Mouse (Mus musculus) CH12.LX (cell line): ENCODE measurements around the gene Rps27rt.

Experiments
- CTCF ChIP-seq, 2 experiments: IDR thresholded peaks in 1 of 2; conservative IDR thresholded peaks in 1 of 2; 2 replicates each; pipeline ENCODE4 v1.5.1; 2011 to 2012; ENCODE audit warnings: low read depth in 2 of 2, low read length in 2 of 2, improper control_type of control experiment in 1 of 2, inconsistent platforms in 1 of 2, mild to moderate bottlenecking in 1 of 2, moderate library complexity in 1 of 2
- EP300 ChIP-seq: IDR thresholded peaks from 2 replicates; pipeline ENCODE4 v1.6.1; 2011; ENCODE audit warnings: low read length, improper control_type of control experiment
- HCFC1 ChIP-seq: IDR thresholded peaks from 2 replicates; pipeline ENCODE4 v1.6.1; 2012; ENCODE audit warnings: low read depth, mild to moderate bottlenecking, inconsistent platforms, low read length, improper control_type of control experiment
- POLR2A ChIP-seq: IDR thresholded peaks from 2 replicates; pipeline ENCODE4 v1.6.1; 2011; ENCODE audit warnings: low read depth, mild to moderate bottlenecking, improper control_type of control experiment, low read length
- TCF12 ChIP-seq: IDR thresholded peaks from 2 replicates; pipeline ENCODE4 v1.6.1; 2014; ENCODE audit warnings: low read depth, mild to moderate bottlenecking, inconsistent platforms, low read length, improper control_type of control experiment

- no peak for TF ChIP-seq POLR2A
- no peak for TF ChIP-seq CTCF (conservative IDR thresholded peaks at IDR 0.05 in 1 of 2, IDR thresholded peaks at IDR 0.05 in 1 of 2; ENCODE audit: low read depth in 2 of 2, low read length in 2 of 2)
- TF ChIP-seq EP300, result no peak
- TF ChIP-seq HCFC1, result no peak
- no peak for TF ChIP-seq TCF12
These were observed 22.3 kb downstream of the Rps27rt start for GRCm38 (mm10) chr9:114960043-114960789.
